Mouse (Mus musculus) myocyte (in vitro differentiated cells): Measurements from ENCODE around the gene Trp53rka. TPM values are rescaled to one million over a fixed set of nuclear protein-coding genes. Genes with fewer than 3 reads are reported as not detected.

ENCODE experiments used
- H3K27me3 ChIP-seq: one replicate; pipeline ENCODE4 v1.6.1; 2011; ENCODE audit not compliant: control insufficient read depth, insufficient read depth, insufficient read length
- H3K36me3 ChIP-seq: one replicate; pipeline ENCODE4 v1.6.1; 2011; ENCODE audit not compliant: control insufficient read depth, insufficient read depth
- H3K4me2 ChIP-seq: one replicate; pipeline ENCODE4 v1.6.1; 2011; ENCODE audit warnings: low read depth, control low read depth
- H3K4me3 ChIP-seq: one replicate; pipeline ENCODE4 v1.5.1; 2011; ENCODE audit warnings: mild to moderate bottlenecking, control low read depth, moderate library complexity
- H3K79me2 ChIP-seq: one replicate; pipeline ENCODE4 v1.6.1; 2011; ENCODE audit not compliant: control insufficient read depth, insufficient read depth
- H3ac ChIP-seq: one replicate; pipeline ENCODE4 v1.6.1; 2011; ENCODE audit not compliant: control insufficient read depth, insufficient read length
- CEBPB ChIP-seq: IDR thresholded peaks from 2 replicates; pipeline ENCODE4 v1.6.1; 2011; ENCODE audit warnings: mild to moderate bottlenecking, moderate library complexity; ENCODE audit not compliant: poor library complexity, insufficient read depth, severe bottlenecking
- E2F4 ChIP-seq: IDR thresholded peaks from one replicate; pipeline ENCODE4 v1.6.1; 2011; ENCODE audit warnings: mild to moderate bottlenecking, control low read depth, moderate library complexity; ENCODE audit not compliant: insufficient read depth
- MAX ChIP-seq: IDR thresholded peaks from one replicate; pipeline ENCODE4 v1.6.1; 2011; ENCODE audit warnings: low read depth, mild to moderate bottlenecking, control low read depth
- MYOD1 ChIP-seq, 3 experiments: IDR thresholded peaks; one replicate each; pipeline ENCODE4 v1.6.1; 2011; ENCODE audit warnings: control low read depth in 2 of 3, low read depth in 2 of 3, mild to moderate bottlenecking in 2 of 3, moderate library complexity in 1 of 3; ENCODE audit not compliant: insufficient read length in 2 of 3, control insufficient read depth in 1 of 3
- MYOG ChIP-seq, 3 experiments: IDR thresholded peaks; one replicate each; pipeline ENCODE4 v1.6.1; 2011; ENCODE audit warnings: control low read depth in 2 of 3, low read depth in 2 of 3, mild to moderate bottlenecking in 2 of 3; ENCODE audit not compliant: insufficient read length in 2 of 3, control insufficient read depth in 1 of 3, insufficient read depth in 1 of 3
- POLR2A ChIP-seq: IDR thresholded peaks from one replicate; pipeline ENCODE4 v1.6.1; 2011; ENCODE audit warnings: low read depth, mild to moderate bottlenecking, control low read depth, moderate library complexity; ENCODE audit not compliant: insufficient read length
- POLR2AphosphoS2 ChIP-seq: IDR thresholded peaks from one replicate; pipeline ENCODE4 v1.6.1; 2011; ENCODE audit warnings: low read depth, control low read depth; ENCODE audit not compliant: insufficient read length
- REST ChIP-seq: IDR thresholded peaks from one replicate; pipeline ENCODE4 v1.6.1; 2011; ENCODE audit warnings: mild to moderate bottlenecking, control low read depth, moderate library complexity; ENCODE audit not compliant: insufficient read depth, insufficient read length
- SRF ChIP-seq: IDR thresholded peaks from one replicate; pipeline ENCODE4 v1.6.1; 2011; ENCODE audit warnings: low read depth; ENCODE audit not compliant: control insufficient read depth, insufficient read length
- TCF12 ChIP-seq: IDR thresholded peaks from one replicate; pipeline ENCODE4 v1.6.1; 2011; ENCODE audit warnings: mild to moderate bottlenecking, control low read depth; ENCODE audit not compliant: poor library complexity, insufficient read depth, severe bottlenecking
- TCF3 ChIP-seq: IDR thresholded peaks from one replicate; pipeline ENCODE4 v1.6.1; 2011; ENCODE audit warnings: low read depth, control low read depth; ENCODE audit not compliant: insufficient read length
- USF1 ChIP-seq: IDR thresholded peaks from one replicate; pipeline ENCODE4 v1.6.1; 2011; ENCODE audit warnings: low read depth, mild to moderate bottlenecking, control low read depth, moderate library complexity
- polyA plus RNA-seq: library from polyadenylated mRNA; unstranded; fragments of >200 nt; fragmentation: generic; extraction: Trizol; gene quantifications from one replicate; pipeline ENCODE4 v1.2.1, GENCODE M21; 2012; ENCODE audit warnings: missing spikeins

Trp53rka gene
- polyA plus RNA-seq, 1 experiment, result 19.7 TPM

DNA sequence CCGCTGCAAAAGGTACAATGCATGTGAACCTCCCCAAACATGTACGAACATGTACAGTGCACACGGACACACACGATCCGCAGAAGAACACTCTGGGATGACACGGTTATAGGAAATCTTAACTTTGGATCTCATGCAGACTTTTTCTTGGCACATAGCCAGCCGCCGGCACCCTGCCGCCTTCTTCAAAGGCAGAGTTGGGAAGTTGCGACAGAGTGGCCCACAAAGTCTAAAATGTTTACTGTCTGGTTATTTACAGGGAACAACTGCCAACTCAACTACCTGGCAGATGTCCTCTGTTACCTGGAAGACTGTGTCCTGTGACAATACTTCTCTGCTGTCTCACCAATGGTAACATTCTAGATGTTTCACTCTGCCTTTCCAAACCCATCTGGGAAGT is 50.1 kb downstream of the Trp53rka start:
- Histone ChIP-seq H3K79me2 (no peaks in the 10 kb centered on the region), H3ac (no peak overlapping the region), H3K4me3 (no peak overlapping the region), H3K4me2 (no peak overlapping the region), H3K27me3 (peaks cover 43% of the 10 kb centered on the region), H3K36me3 (no peaks in the 10 kb centered on the region)
- TF ChIP-seq CEBPB (no peak), REST (no peak), E2F4 (no peak), MAX (no peak), MYOG (IDR thresholded peaks at IDR 0.05; ENCODE audit: control insufficient read depth in 1 of 3, insufficient read depth in 1 of 3, insufficient read length in 2 of 3, low read depth in 2 of 3) (no peak), TCF12 (no peak), TCF3 (no peak), POLR2A (no peak), SRF (no peak), MYOD1 (IDR thresholded peaks at IDR 0.05; ENCODE audit: control insufficient read depth in 1 of 3, insufficient read length in 2 of 3, low read depth in 2 of 3) (no peak), USF1 (no peak), POLR2AphosphoS2 (no peak)

DNA sequence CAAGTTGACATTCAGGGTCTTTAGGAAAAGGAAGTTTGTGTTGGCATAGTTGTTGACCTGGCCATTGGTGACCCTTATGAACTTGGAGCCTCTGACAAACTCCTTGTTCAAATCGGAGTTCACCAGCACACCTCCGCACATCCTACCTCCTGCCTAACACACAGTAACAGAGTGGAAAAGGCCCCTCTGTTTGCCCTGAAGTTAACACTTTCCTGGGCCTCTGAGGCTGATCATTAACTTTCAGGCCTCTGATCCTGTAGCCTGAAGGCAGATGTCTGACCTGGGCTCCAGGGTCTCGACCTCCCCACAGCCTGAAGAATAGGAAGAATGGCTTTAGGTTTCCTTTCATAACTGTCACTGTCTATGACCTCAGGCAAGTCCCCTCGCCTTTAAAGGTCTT is 51.5 kb downstream of the Trp53rka start:
- Histone ChIP-seq H3K27me3 (peaks cover 47% of the 10 kb centered on the region), H3K79me2 (no peaks in the 10 kb centered on the region), H3K4me3 (no peak overlapping the region), H3K36me3 (no peaks in the 10 kb centered on the region), H3K4me2 (no peak overlapping the region), H3ac (no peak overlapping the region)
- no peak for TF ChIP-seq USF1
- no peak for TF ChIP-seq SRF
- TF ChIP-seq POLR2AphosphoS2, result no peak
- no peak for TF ChIP-seq E2F4
- TF ChIP-seq TCF12, result no peak
- no peak for TF ChIP-seq CEBPB
- TF ChIP-seq MYOG (IDR thresholded peaks at IDR 0.05; ENCODE audit: control insufficient read depth in 1 of 3, insufficient read depth in 1 of 3, insufficient read length in 2 of 3, low read depth in 2 of 3), result no peak
- no peak for TF ChIP-seq MAX
- TF ChIP-seq POLR2A, result no peak
- no peak for TF ChIP-seq REST
- no peak for TF ChIP-seq TCF3
- no peak for TF ChIP-seq MYOD1 (IDR thresholded peaks at IDR 0.05; ENCODE audit: control insufficient read depth in 1 of 3, insufficient read length in 2 of 3, low read depth in 2 of 3)

Other genes starting within 250 kb of the Trp53rka start
- 50.3 TPM for gene Slc35c2, start 205.5 kb downstream of the Trp53rka start, polyA plus RNA-seq
- gene Elmo2, start 166.8 kb downstream of the Trp53rka start, polyA plus RNA-seq, result 20.4 TPM
- not detected for gene Zfp663, start 124.6 kb downstream of the Trp53rka start, polyA plus RNA-seq
- 1.5 TPM for gene Zfp334, start 105.1 kb downstream of the Trp53rka start, polyA plus RNA-seq
- gene Ocstamp, start 92.9 kb downstream of the Trp53rka start, polyA plus RNA-seq, result not detected
- 0.04 TPM for gene Slc13a3, start 20.1 kb downstream of the Trp53rka start, polyA plus RNA-seq
- gene Slc2a10, start 10.5 kb upstream of the Trp53rka start, polyA plus RNA-seq, result 0.05 TPM
- 0.12 TPM for gene Eya2, start 101.7 kb upstream of the Trp53rka start, polyA plus RNA-seq